Mouse (Mus musculus) right cerebral cortex, adult 18-20 months (tissue): ENCODE results near the gene Oscar.
"Not testable (repeated sequence)": the region's sequence is repeated elsewhere in the genome, so short reads cannot be mapped to it uniquely, and the experiment has no call there.

Experiments used
- DNase-seq: peaks from one replicate; pipeline ENCODE4 v3.0.0; 2022; ENCODE audit warnings: mixed read lengths

Gene Oscar

GRCm38 (mm10) chr7:3609082-3609481, 6.9 kb downstream of the Oscar start:
- DNase-seq, result no peak

- no peak for DNase-seq
Observed at GRCm38 (mm10) chr7:3608668-3609067, 7.3 kb downstream of the Oscar start.

DNA sequence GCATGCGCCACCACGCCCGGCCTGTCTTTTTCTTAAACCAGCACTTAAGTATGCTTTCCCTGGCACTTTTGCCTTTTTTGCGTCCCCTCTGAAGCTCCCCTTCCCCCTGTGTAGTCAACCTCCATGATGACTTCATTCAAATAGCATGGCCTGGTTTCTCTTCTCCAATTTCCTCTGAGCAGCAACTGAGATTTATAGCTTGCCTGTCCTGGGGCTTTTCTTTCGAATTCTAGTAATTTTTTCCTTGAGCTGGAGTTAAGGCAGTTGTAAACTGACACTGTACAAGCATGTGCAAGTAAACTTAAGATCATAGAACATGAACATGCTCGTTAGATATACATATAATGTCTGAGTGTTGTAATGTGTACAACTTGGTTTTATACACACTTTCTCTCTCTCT, 8.6 kb downstream of the Oscar start:
- DNase-seq, result no peak

GRCm38 (mm10) chr7:3606798-3607197, 9.2 kb downstream of the Oscar start:
- DNase-seq, result no peak

- DNase-seq, result peak; percentile 57
Observed at GRCm38 (mm10) chr7:3601119-3601518, 14.8 kb downstream of the Oscar start.

GRCm38 (mm10) chr7:3597755-3598154, 18.2 kb downstream of the Oscar start:
- not testable (repeated sequence) for DNase-seq

- no peak for DNase-seq
Observed at GRCm38 (mm10) chr7:3595146-3595545, 20.8 kb downstream of the Oscar start.

DNA sequence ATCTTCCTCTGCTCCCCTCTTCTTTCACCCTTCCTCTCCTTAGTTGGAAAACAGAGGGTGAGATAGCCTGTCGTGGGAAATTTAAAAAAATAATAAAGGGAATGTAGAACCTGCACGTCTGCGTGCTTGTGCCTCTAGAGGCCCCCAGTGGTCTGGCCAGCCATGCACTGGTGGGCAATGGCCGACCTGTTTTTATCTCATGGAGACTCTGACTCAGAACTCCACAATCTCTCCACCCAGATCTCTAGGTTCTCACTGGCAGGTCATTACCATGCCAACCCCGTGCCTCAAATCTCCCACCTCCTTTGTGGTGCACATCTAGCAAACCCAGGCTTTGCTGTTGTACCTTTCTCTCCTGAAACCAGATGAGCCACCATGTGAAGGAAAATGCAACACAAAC, 21.3 kb downstream of the Oscar start:
- DNase-seq, result no peak

DNA sequence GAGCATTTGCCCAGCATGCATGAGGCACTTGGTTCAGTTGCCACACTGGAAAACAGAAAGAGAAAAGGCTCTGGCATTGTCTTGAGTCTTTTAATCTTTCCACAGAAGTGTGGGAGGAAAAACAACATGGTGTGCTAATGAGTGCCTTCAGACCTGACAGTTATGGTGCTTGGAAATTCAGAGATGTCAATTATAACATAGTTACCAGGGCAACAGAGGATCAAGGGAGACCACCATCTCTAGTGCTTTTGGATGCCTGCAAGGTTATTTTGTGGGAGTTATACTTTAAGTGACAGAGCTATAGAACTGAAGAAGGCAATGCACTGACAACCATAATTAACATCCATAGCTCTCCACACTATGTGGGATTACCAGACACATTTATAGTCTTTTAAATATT, 22.1 kb downstream of the Oscar start:
- no peak for DNase-seq

DNA sequence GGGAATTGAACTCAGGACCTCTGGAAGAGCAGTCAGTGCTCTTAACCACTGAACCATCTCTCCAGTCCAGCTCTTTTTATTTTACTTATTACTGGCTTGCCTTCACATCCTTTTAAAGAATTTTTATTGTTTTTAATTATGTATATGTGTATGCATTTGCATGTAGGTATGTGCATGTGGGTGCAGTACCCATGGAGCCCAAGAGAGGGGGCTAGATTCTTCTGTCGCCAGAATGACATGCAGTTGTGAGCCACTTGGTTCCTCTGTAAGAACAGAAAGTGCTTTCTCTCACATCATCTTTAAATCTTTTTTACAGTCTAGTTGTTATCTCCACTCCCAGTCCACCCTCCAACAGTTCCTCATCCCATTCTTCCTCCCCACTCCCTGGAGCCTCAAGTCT, 24.4 kb downstream of the Oscar start:
- DNase-seq, result no peak

GRCm38 (mm10) chr7:3590550-3590949, 25.4 kb downstream of the Oscar start:
- DNase-seq, result no peak

DNA sequence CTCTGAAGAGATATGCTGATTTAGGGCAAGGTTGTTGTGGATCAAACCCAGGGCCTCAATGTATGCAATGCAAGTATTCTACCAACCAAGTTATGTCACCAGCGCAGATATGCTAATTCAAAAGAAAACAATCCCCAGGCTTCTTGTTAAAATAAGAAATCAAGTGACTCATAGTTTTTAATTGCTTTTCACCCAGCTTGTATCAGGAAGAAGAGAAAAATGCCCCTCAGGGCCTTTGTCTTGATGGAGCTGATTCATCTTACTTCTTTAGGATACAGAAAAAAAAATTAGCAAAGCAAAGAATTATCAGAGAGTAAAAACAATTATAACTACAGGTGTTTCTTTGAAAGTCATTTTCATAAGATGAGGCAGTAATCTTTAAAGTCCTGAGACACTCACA, 28.7 kb downstream of the Oscar start:
- DNase-seq, result no peak

GRCm38 (mm10) chr7:3586255-3586654, 29.7 kb downstream of the Oscar start:
- DNase-seq, result no peak

GRCm38 (mm10) chr7:3585763-3586162, 30.2 kb downstream of the Oscar start:
- no peak for DNase-seq

DNA sequence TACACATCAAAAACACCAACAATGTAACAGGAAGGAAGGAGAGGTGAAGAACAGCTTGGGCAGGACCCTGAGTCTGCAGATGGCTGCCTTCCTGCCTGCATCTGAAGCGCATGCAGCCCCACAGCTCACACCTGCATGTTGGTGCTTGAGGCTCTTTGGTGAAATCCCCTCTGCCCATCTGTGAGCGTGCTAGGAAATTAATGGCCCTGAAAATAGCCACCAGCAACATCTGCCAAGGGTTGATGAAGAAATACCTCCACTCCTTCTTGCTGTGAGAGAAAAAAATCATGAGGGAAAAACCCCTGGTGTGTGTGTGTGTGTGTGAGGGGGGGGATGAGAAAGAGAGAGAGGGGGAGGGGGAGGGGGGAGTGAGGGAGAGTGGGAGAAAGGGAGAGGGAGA, 35.9 kb downstream of the Oscar start:
- DNase-seq, result no peak

DNA sequence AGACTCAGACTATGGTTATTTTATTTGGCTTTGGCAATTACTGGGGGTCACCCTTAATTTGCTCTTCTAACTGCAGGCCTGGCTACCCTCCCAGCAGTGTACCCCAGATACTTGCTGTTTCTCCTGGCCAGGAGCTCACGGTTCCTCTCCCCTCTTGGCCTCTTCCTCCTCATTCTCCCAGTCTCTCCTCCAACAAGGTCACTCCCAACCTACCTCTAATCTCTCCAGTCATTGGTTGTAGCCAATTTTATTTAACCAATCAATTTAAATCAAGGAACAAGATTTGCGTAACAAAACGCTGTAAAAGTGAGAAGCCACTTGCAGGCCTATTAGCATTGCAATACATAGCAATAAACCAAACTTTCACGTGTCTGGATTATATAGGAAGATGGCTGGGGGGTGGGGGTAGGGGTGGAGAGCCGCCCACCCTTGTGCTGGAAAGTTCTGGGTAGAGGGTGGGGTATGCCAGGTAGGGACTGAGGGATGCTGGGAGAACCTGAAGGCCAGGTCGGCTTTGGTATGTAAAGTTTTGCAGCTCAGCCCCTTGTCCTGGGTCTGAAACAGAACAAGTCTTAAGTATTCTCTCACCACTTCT, 36.9 kb downstream of the Oscar start:
- DNase-seq, result no peak

DNA sequence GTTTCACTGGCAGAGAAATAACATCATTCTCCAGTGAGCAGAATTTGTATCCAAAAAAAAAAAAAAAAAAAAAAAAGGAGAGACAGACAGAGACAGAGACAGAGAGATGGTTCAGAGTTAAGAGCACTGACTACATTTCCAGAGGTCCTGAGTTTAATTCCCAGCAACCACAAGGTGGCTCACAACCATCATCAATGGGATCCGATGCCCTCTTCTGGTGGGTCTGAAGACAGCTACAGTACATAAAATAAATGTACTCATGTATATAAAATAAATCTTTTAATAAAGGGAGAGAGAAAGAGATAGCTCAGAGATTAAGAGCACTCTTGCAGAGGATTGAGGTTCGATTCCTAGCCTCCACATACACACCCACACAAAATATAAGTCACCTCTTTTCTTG, 37.8 kb downstream of the Oscar start:
- no peak for DNase-seq

GRCm38 (mm10) chr7:3576354-3577124, 39.4 kb downstream of the Oscar start:
- no peak for DNase-seq

DNA sequence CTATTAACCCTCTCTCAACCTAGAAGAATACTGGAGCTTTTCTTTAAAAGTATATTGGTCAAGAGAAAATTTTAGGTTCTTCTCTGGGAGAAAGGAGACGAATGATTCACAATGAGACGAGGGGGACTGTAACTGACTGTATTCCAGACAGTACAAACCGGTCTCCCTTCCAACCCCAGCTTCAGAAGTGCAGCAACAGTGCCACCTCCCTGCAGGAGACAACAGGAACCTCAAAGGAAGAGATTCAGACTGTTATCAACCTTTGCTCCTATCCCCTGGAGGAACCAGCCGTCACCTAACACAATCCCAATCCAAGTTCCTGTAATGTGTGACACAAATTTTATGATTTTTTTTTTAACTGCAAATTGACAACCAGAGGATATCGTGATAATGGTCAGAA, 41.7 kb downstream of the Oscar start:
- DNase-seq, result peak; percentile 38

GRCm38 (mm10) chr7:3571847-3572246, 44.1 kb downstream of the Oscar start:
- DNase-seq, result no peak

DNA sequence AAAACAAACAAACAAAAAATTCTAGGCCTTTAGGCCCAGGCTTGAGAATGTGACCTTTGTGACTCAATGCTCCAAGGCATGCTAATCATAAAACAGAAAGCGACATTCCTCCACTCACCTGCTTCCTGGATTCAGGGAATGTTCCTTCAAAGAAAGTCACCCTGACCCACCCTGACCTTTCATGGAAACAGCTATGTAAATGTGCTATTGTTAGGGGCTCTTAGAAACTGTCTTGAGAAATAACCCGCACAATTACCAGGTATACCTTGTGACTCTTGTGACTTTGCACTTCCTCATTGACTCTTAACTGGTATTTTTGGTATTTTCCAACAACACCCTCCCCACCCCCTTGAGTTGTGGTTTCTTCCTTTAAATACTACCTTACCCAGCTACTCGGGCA, 45.4 kb downstream of the Oscar start:
- DNase-seq, result not testable (repeated sequence)

DNA sequence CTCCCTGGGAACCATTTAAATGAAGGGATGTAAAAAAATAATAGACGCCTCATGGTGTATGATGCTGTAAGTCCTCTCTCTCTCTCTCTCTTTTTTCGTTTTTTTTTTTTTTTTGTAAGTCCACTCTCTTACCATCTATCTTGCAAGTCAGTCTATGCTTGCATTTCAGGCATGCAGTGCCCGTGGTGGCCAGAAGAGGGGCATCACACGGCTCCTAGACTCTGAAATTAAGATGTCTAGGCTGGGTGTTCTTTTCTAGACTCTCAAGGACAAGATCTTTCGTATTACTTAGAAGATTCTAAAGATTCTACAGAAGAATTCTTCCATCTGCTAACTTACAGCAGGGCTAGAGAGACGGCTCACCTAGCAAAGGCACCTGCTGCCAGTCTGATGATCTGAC, 46.2 kb downstream of the Oscar start:
- DNase-seq, result no peak

- no peak for DNase-seq
Observed at GRCm38 (mm10) chr7:3567336-3567735, 48.6 kb downstream of the Oscar start.
